Mouse (Mus musculus) kidney, embryonic 14.5 days (tissue): ENCODE measurements around the gene Cabcoco1. TPM values are rescaled to one million over a fixed set of nuclear protein-coding genes. Genes with fewer than 3 reads are reported as not detected.

Experiments
- ATAC-seq: fragments of 200-750 bp; cut with Nextera tagmentation; 2 replicates; pipeline ENCODE4 v1.8.0; 2017; ENCODE audit warnings: moderate number of reproducible peaks, mild to moderate bottlenecking, moderate TSS enrichment, moderate library complexity; ENCODE audit not compliant: low FRiP score, low TSS enrichment
- H3K27ac ChIP-seq: fragments of 300-500 bp; sonication (generic); 2 replicates; pipeline ENCODE4 v1.5.1; 2014; ENCODE audit warnings: low read depth, mild to moderate bottlenecking, low read length, moderate library complexity, mixed read lengths
- H3K27me3 ChIP-seq: fragments of 300-500 bp; sonication (generic); 2 replicates; pipeline ENCODE4 v1.6.1; 2014; ENCODE audit warnings: mild to moderate bottlenecking, low read length; ENCODE audit not compliant: control insufficient read depth, insufficient read depth
- H3K36me3 ChIP-seq: fragments of 300-500 bp; sonication (generic); 2 replicates; pipeline ENCODE4 v1.6.1; 2014; ENCODE audit warnings: low read length, mixed read lengths; ENCODE audit not compliant: control insufficient read depth, insufficient read depth
- H3K4me1 ChIP-seq: fragments of 300-500 bp; sonication (generic); 2 replicates; pipeline ENCODE4 v1.6.1; 2014; ENCODE audit warnings: low read length, mixed read lengths; ENCODE audit not compliant: control insufficient read depth, insufficient read depth
- H3K4me2 ChIP-seq: fragments of 300-500 bp; sonication (generic); replicated peaks from 2 replicates; pipeline ENCODE4 v1.6.1; 2014; ENCODE audit warnings: low read depth, mild to moderate bottlenecking, low read length
- H3K4me3 ChIP-seq: fragments of 300-500 bp; sonication (generic); 2 replicates; pipeline ENCODE4 v1.5.1; 2014; ENCODE audit warnings: mild to moderate bottlenecking, low read length
- H3K9ac ChIP-seq: fragments of 300-500 bp; sonication (generic); 2 replicates; pipeline ENCODE4 v1.6.1; 2014; ENCODE audit warnings: low read depth, mild to moderate bottlenecking, low read length, moderate library complexity
- H3K9me3 ChIP-seq: fragments of 300-500 bp; sonication (generic); 2 replicates; pipeline ENCODE4 v1.6.1; 2016; ENCODE audit warnings: low read length; ENCODE audit not compliant: control insufficient read depth
- WGBS: fragments of 180-500 bp; shearing (Covaris S2); extraction: QIAGEN DNeasy Blood & Tissue Kit; methylation state at CpG from one replicate; pipeline ENCODE4 v1.1.7; 2014; 5-methylcytosine and 5-hydroxymethylcytosine counted together
- polyA plus RNA-seq: library from polyadenylated mRNA; unstranded; fragments of >200 nt; fragmentation: Nextera tagmentation; extraction: Ambion mirVana; gene quantifications from 2 replicates; pipeline ENCODE4 v1.2.1, GENCODE M21; 2014

Cabcoco1 gene
- polyA plus RNA-seq, 1 experiment from 2014 or later, result 4.1 TPM

GRCm38 (mm10) chr10:68391640-68392039, 150.1 kb downstream of the Cabcoco1 start:
- Histone ChIP-seq H3K4me1 (no peaks in the 10 kb centered on the region), H3K9ac (no peak overlapping the region), H3K36me3 (no peaks in the 10 kb centered on the region), H3K4me3 (no peak overlapping the region), H3K4me2 (no peak overlapping the region), H3K27ac (no peak overlapping the region), H3K27me3 (no peaks in the 10 kb centered on the region), H3K9me3 (no peaks in the 10 kb centered on the region)
- no peak for ATAC-seq
- 57% methylated on average over 4 of the region's 4 CpGs for WGBS

- H3K36me3 ChIP-seq, result no peaks in the 10 kb centered on the region
- 81% methylated on average over 4 of the region's 4 CpGs for WGBS
- H3K27me3 ChIP-seq, result no peaks in the 10 kb centered on the region
- 0 out of 2 replicates have a peak, but pooled peaks cover 3% of the 10 kb centered on the region for H3K9me3 ChIP-seq
- H3K4me2 ChIP-seq, result no peak overlapping the region
- H3K4me3 ChIP-seq, result no peak overlapping the region
- ATAC-seq, result no peak
- H3K9ac ChIP-seq, result no peak overlapping the region
- no peaks in the 10 kb centered on the region for H3K4me1 ChIP-seq
- no peak overlapping the region for H3K27ac ChIP-seq
Measured at GRCm38 (mm10) chr10:68388802-68389201, 152.9 kb downstream of the Cabcoco1 start.

GRCm38 (mm10) chr10:68388138-68388537, 153.6 kb downstream of the Cabcoco1 start:
- Histone ChIP-seq H3K36me3 (no peaks in the 10 kb centered on the region), H3K27ac (no peak overlapping the region), H3K4me2 (no peak overlapping the region), H3K9ac (no peak overlapping the region), H3K4me3 (no peak overlapping the region), H3K9me3 (0 out of 2 replicates have a peak, but pooled peaks cover 3% of the 10 kb centered on the region), H3K27me3 (no peaks in the 10 kb centered on the region), H3K4me1 (no peaks in the 10 kb centered on the region)
- WGBS, result 82% methylated on average over 7 of the region's 7 CpGs
- ATAC-seq, result no peak

Other genes with a start within 250 kb of the Cabcoco1 start
- 3.2 and 6.4 TPM in 2 replicates for gene Tmem26, start 181.8 kb upstream of the Cabcoco1 start, polyA plus RNA-seq